Mouse (Mus musculus) limb, embryonic 11.5 days (tissue): ENCODE results near the gene Gna14. TPM values are rescaled to one million over a fixed set of nuclear protein-coding genes. Genes with fewer than 3 reads are reported as not detected.

ENCODE experiments used
- ATAC-seq: fragments of 200-750 bp; cut with Nextera tagmentation; 2 replicates; pipeline ENCODE4 v1.8.0; 2017; ENCODE audit warnings: low read depth; ENCODE audit not compliant: insufficient number of reproducible peaks, low FRiP score, low TSS enrichment
- DNase-seq: peaks from one replicate; pipeline ENCODE4 v3.0.0-alpha.2; 2015; ENCODE audit warnings: low spot score
- H3K27ac ChIP-seq: fragments of 300-500 bp; sonication (generic); replicated peaks from 2 replicates; pipeline ENCODE4 v1.5.1; 2014; ENCODE audit warnings: low read depth, mild to moderate bottlenecking, low read length
- H3K27me3 ChIP-seq: fragments of 300-500 bp; sonication (generic); 2 replicates; pipeline ENCODE4 v1.6.1; 2014; ENCODE audit warnings: mild to moderate bottlenecking, low read length, mixed read lengths; ENCODE audit not compliant: control insufficient read depth, insufficient read depth
- H3K36me3 ChIP-seq: fragments of 300-500 bp; sonication (generic); 2 replicates; pipeline ENCODE4 v1.6.1; 2014; ENCODE audit warnings: mild to moderate bottlenecking, low read length, moderate library complexity, mixed read lengths; ENCODE audit not compliant: control insufficient read depth, insufficient read depth
- H3K4me1 ChIP-seq: fragments of 300-500 bp; sonication (generic); 2 replicates; pipeline ENCODE4 v1.6.1; 2014; ENCODE audit warnings: low read length, mixed read lengths; ENCODE audit not compliant: control insufficient read depth, insufficient read depth
- H3K4me2 ChIP-seq: fragments of 300-500 bp; sonication (generic); 2 replicates; pipeline ENCODE4 v1.6.1; 2014; ENCODE audit warnings: low read depth, mild to moderate bottlenecking, moderate library complexity; ENCODE audit not compliant: severe bottlenecking
- H3K4me3 ChIP-seq: fragments of 300-500 bp; sonication (generic); 2 replicates; pipeline ENCODE4 v1.5.1; 2014; ENCODE audit warnings: low read depth, low read length
- H3K9ac ChIP-seq: fragments of 300-500 bp; sonication (generic); 2 replicates; pipeline ENCODE4 v1.6.1; 2014; ENCODE audit warnings: mild to moderate bottlenecking, low read length
- H3K9me3 ChIP-seq: fragments of 300-500 bp; sonication (generic); 2 replicates; pipeline ENCODE4 v1.6.1; 2016; ENCODE audit warnings: low read length; ENCODE audit not compliant: control insufficient read depth
- WGBS: fragments of 180-500 bp; shearing (Covaris S2); extraction: QIAGEN DNeasy Blood & Tissue Kit; methylation state at CpG from one replicate; pipeline ENCODE4 v1.1.7; 2014; 5-methylcytosine and 5-hydroxymethylcytosine counted together
- polyA plus RNA-seq: library from polyadenylated mRNA; unstranded; fragments of >200 nt; fragmentation: Nextera tagmentation; extraction: Ambion mirVana; gene quantifications from 2 replicates; pipeline ENCODE4 v1.2.1, GENCODE M21; 2014

Gna14 gene
- polyA plus RNA-seq, 1 experiment from 2014 or later, result 0.13 TPM

DNA sequence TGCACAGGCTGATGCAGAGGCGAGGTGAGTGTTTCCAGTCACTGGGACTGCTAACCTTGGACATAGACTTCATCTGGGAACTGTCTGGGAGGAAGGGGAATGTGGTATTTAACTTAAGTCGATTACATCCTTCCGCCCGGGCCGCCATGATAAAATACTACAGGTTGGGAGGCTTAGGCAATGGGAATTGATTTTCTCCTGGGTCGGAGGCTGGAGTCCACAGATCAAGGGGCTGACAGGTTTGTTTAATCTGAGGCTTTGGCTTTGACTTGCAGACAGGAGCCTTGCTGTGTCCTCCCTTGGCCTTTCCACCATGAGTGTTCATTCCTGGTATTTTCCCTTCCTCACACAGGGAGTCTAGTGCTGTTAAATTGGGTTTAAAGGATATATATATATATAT lies 5.8 kb downstream of the Gna14 start:
- Histone ChIP-seq H3K9ac (no peak overlapping the region), H3K4me2 (no peak overlapping the region), H3K27ac (no peak overlapping the region), H3K4me1 (peaks cover 2% of the 10 kb centered on the region; the same call in 1 of the 2 replicates), H3K4me3 (no peak overlapping the region), H3K27me3 (peaks cover 12% of the 10 kb centered on the region; the same call in 1 of the 2 replicates), H3K9me3 (no peaks in the 10 kb centered on the region), H3K36me3 (no peaks in the 10 kb centered on the region)
- DNase-seq, result no peak
- ATAC-seq, result no peak
- 88% methylated on average over 6 of the region's 6 CpGs for WGBS

DNA sequence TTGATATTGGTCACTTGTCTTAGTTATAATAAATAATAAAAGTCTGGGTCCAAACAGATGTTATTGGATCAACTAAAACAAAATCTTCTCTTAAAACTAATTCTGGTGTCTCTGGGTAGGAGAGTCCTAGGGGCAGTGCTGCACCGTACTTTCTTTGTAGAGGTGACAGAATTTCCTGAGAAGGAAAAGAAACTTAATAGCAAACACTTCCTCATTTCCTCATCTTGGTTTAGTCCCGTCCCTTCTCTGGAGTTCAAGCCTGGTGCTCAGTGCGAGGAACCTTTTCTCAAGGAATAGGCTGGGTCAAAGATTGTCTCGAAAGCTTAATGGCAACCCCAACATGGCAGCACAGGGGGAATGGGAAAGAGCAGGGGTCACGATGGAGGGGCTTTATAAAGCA lies 7.8 kb downstream of the Gna14 start:
- H3K27ac ChIP-seq, result no peak overlapping the region
- no peak overlapping the region for H3K4me2 ChIP-seq
- H3K4me1 ChIP-seq, result no peaks in the 10 kb centered on the region
- H3K27me3 ChIP-seq, result no peaks in the 10 kb centered on the region
- no peak for DNase-seq
- ATAC-seq, result no peak
- no peak overlapping the region for H3K4me3 ChIP-seq
- no peaks in the 10 kb centered on the region for H3K36me3 ChIP-seq
- 83% methylated on average over 5 of the region's 5 CpGs for WGBS
- H3K9me3 ChIP-seq, result no peaks in the 10 kb centered on the region
- no peak overlapping the region for H3K9ac ChIP-seq

DNA sequence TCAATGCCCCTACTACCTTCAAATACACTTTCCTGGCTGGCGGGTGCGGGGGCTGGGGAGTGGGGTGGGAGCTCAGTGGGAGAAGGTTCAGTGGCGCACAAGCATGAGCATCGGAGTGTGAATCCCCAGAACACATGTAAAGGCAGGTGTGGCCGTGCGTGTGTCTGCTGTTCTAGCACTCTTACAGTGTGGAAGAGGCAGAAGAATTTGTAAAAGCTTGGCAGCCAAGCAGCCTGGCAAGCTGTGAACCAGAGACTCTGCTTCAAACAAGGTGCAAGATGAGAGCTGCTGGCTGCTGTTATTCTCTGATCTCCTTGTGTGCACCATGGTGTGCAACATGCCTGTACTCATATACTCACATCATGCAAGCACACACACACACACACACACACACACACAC lies 11.1 kb downstream of the Gna14 start:
- Histone ChIP-seq H3K36me3 (no peaks in the 10 kb centered on the region), H3K4me1 (no peaks in the 10 kb centered on the region), H3K27ac (no peak overlapping the region), H3K4me2 (no peak overlapping the region), H3K9ac (no peak overlapping the region), H3K4me3 (no peak overlapping the region), H3K9me3 (no peaks in the 10 kb centered on the region), H3K27me3 (no peaks in the 10 kb centered on the region)
- ATAC-seq, result no peak
- no peak for DNase-seq
- 92% methylated on average over 6 of the region's 6 CpGs for WGBS

DNA sequence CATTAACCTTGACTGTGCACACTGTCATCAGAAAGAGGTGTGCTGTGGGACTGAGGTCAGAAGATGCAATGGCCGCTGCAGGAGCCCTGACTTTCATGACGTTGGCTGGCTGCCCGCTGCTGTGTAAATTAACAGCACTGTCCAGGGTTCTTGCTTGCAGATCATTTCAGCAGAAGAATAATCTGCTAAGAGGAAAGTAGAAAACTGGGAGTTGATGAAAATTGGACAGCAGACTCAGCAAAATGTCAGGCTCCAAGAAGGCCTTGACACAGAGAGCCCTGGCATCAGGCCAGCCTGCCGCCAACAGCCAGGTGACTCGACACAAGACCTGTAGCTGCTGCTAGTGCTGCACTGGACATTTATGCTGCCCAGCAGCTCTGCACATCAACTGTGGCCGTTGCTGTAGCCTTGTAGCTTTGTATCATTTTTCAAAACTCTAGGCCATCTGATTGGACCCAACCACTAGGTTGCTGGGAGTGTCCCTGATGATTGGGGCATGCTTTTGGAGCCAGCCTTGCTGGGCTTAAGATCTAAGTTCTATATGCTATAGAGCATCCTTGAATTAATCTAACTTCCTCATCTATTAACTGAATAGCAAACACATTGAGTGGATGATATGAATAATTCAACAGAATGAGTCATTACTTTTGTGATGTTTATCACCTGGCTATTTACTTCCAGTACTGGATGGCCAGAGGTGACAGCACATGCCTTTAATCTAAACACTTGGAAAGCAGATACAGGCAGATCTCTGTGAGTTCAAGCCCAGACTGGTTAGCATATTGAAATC lies 12.5 kb downstream of the Gna14 start:
- no peak overlapping the region for H3K27ac ChIP-seq
- H3K4me3 ChIP-seq, result no peak overlapping the region
- no peak overlapping the region for H3K4me2 ChIP-seq
- no peaks in the 10 kb centered on the region for H3K4me1 ChIP-seq
- no peak overlapping the region for H3K9ac ChIP-seq
- ATAC-seq (no peak), DNase-seq (no peak)
- no peaks in the 10 kb centered on the region for H3K27me3 ChIP-seq
- WGBS, result 89% methylated on average over 6 of the region's 6 CpGs
- no peaks in the 10 kb centered on the region for H3K9me3 ChIP-seq
- no peaks in the 10 kb centered on the region for H3K36me3 ChIP-seq

DNA sequence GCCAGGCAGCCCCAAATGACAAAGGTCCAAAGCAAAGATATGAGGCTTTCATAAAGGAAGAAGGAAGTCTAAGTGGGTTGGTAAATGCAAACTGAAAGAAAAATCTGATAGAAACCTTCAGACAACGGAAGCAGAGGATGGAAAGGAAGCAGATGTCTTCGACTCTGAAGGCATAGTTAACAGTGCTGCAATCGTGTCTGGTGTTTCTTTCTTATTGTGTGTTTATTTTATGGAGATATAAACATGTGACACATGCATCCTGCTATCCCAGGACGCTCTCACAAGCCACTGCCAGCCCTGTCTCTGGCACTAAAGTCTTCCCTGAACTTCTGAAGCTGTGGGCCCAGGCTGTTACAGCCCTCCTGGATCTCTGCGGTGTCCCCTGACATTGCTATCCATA lies 13.2 kb downstream of the Gna14 start:
- Histone ChIP-seq H3K4me1 (no peaks in the 10 kb centered on the region), H3K9ac (no peak overlapping the region), H3K4me3 (no peak overlapping the region), H3K4me2 (no peak overlapping the region), H3K36me3 (no peaks in the 10 kb centered on the region), H3K27me3 (no peaks in the 10 kb centered on the region), H3K9me3 (no peaks in the 10 kb centered on the region), H3K27ac (no peak overlapping the region)
- WGBS, result 80% methylated on average over 5 of the region's 5 CpGs
- no peak for ATAC-seq
- no peak for DNase-seq

DNA sequence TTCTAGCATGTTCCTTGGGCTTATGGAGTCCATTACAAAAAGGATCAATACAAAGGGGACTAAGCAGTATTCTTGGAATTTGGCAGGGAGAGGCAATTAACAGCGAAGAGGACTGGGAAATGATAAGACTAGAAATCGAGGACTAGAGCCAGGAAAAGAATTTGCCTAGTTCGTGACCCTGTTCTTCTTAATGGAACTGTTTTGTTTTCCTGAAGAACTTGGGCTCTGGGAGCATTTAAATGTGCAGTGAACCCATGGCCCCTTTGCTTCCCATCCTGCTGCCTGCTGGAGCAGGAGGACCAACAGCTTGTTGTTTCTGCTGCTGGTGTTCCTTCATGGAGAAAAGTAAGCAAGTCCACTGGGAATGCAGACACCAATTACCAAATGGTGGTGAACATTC lies 15.3 kb downstream of the Gna14 start:
- H3K27ac ChIP-seq, result no peak overlapping the region
- ATAC-seq, result no peak
- H3K4me3 ChIP-seq, result no peak overlapping the region
- no peaks in the 10 kb centered on the region for H3K27me3 ChIP-seq
- H3K4me2 ChIP-seq, result no peak overlapping the region
- H3K9ac ChIP-seq, result no peak overlapping the region
- no peaks in the 10 kb centered on the region; the same call in 1 of the 2 replicates for H3K9me3 ChIP-seq
- no peaks in the 10 kb centered on the region for H3K36me3 ChIP-seq
- no peaks in the 10 kb centered on the region for H3K4me1 ChIP-seq
- DNase-seq, result no peak
- 83% methylated on average over 3 of the region's 3 CpGs for WGBS

DNA sequence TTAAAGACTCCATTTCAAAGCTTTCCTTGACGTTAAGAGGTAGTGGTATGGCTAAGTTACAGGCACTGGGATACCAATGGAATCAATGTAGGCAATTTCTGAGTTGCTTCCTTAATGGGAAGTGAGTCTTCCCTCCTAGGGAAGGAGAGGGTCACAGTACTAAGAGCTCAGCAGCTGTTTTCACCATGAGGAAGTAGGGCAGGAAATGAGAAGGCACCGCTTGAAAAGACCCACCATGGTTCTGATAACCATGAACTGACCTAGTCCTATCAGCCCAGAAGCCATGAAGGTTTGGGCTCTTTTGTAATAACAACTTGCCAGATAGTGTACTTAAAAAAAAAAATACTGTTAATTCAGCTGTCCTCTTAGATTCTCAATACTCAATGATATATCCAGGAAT lies 20.6 kb downstream of the Gna14 start:
- H3K9me3 ChIP-seq, result no peaks in the 10 kb centered on the region; the same call in 1 of the 2 replicates
- H3K27me3 ChIP-seq, result no peaks in the 10 kb centered on the region
- H3K9ac ChIP-seq, result no peak overlapping the region
- no peaks in the 10 kb centered on the region for H3K36me3 ChIP-seq
- H3K4me2 ChIP-seq, result no peak overlapping the region
- ATAC-seq (no peak), DNase-seq (no peak)
- no peak overlapping the region for H3K4me3 ChIP-seq
- WGBS, result 82% methylated on average over 2 of the region's 2 CpGs
- H3K27ac ChIP-seq, result no peak overlapping the region
- no peaks in the 10 kb centered on the region for H3K4me1 ChIP-seq

DNA sequence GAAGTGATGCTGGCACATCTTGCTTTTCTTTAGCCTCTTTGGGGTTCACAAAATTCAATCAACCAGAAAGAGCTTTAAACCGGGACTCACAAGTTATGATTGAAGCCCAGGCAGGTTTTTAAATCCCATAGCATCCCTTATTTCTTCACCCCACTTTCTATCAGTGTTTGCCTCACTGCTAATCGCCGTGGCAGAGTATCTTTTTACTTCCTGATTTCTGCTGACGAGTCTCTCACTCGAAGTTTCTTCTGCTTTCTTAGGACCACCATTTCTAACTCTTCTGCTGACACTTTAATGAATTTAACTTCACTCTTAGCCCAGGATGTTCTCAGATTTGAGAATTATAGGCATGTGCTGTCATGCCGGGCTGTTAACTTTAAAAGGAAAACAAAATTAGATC lies 21.6 kb downstream of the Gna14 start:
- ATAC-seq (no peak), DNase-seq (no peak)
- Histone ChIP-seq H3K27me3 (no peaks in the 10 kb centered on the region), H3K4me3 (no peak overlapping the region), H3K4me1 (no peaks in the 10 kb centered on the region), H3K9ac (no peak overlapping the region), H3K27ac (no peak overlapping the region), H3K36me3 (no peaks in the 10 kb centered on the region), H3K4me2 (no peak overlapping the region), H3K9me3 (no peaks in the 10 kb centered on the region; the same call in 1 of the 2 replicates)
- WGBS, result 86% methylated on average over 6 of the region's 6 CpGs

DNA sequence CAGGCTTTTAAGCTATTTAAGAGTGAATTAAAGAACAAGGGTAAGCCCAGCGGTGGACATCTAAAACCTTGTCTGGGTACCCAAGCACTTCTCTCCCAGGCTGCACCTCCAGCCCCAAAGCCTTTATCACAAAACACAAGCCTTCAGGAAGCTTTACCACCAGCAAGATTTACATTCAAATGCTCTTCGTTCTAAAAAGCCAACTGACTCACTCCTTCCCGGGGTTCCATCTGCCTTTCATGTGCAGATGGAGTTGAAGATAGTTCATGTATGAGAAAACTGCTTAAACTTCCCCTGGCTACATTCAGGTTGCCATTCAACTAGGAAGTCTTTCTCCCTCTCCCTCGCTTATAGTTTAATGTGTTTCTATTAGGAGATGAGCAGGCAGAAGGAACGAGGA lies 23.8 kb downstream of the Gna14 start:
- H3K4me2 ChIP-seq, result no peak overlapping the region
- no peak overlapping the region for H3K27ac ChIP-seq
- 64% methylated on average over 5 of the region's 5 CpGs for WGBS
- H3K36me3 ChIP-seq, result no peaks in the 10 kb centered on the region
- no peaks in the 10 kb centered on the region; the same call in 1 of the 2 replicates for H3K9me3 ChIP-seq
- DNase-seq, result no peak
- ATAC-seq, result no peak
- H3K4me1 ChIP-seq, result no peaks in the 10 kb centered on the region
- H3K4me3 ChIP-seq, result no peak overlapping the region
- H3K9ac ChIP-seq, result no peak overlapping the region
- no peaks in the 10 kb centered on the region for H3K27me3 ChIP-seq
